Mouse (Mus musculus): ENCODE measurements around the gene Cnmd. TPM values are rescaled to one million over a fixed set of nuclear protein-coding genes. Genes with fewer than 3 reads are reported as not detected.

The Cnmd gene
- total RNA-seq, 4 experiments from 2014 or later, result 0.22 to 0.94 (median 0.83) TPM; not detected in 1

- DNase-seq (ENCODE audit: low spot score in 2 of 2), result no peak
Observed at GRCm38 (mm10) chr14:79645378-79645777, 16.6 kb downstream of the Cnmd start.

GRCm38 (mm10) chr14:79642063-79642462 is 19.9 kb downstream of the Cnmd start:
- no peak for DNase-seq (ENCODE audit: low spot score in 2 of 2)

GRCm38 (mm10) chr14:79636814-79637213 is 25.2 kb downstream of the Cnmd start:
- no peak for DNase-seq (ENCODE audit: low spot score in 2 of 2)

DNA sequence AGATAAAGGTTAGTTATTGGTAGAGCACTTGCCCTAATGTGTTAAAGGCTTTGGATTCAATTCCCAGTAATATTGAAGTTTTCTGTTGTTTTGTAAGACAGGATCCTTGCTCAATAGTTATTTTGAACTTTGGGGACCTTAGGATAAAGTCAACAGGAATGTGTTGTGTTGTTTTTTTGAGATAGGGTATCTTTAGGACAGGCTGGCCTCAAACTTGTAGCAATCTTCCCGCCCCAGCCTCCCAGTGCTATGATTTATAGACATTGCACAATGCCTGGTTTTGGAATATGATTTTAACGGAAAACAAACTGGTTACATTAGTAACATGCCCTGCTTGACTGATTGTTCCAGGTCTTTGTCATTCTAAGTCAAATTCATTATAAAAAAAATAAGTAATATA is 28.8 kb downstream of the Cnmd start:
- no peak for DNase-seq (ENCODE audit: low spot score in 2 of 2)

DNA sequence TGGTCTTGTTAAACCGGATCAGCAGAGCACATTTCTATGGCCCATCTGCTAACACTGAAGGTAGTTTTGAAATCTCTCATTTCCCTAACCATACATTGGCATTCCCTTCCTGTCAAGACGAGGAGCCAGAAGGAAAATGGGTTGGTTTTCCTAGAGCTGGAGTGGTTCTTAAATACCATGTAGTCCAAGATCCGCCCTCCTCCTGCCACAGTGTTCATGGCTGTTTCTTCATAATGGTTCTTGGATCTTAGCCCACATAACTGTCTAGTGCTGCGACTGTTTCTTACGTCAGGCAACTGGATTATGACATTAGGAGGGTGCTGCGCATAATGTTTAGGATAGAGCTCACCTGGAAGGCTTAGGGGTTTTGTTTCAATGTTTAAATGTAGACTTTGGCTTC is 29.6 kb downstream of the Cnmd start:
- DNase-seq (ENCODE audit: low spot score in 2 of 2), result no peak

GRCm38 (mm10) chr14:79621143-79621542 is 40.8 kb downstream of the Cnmd start:
- no peak for DNase-seq (ENCODE audit: low spot score in 2 of 2)

DNA sequence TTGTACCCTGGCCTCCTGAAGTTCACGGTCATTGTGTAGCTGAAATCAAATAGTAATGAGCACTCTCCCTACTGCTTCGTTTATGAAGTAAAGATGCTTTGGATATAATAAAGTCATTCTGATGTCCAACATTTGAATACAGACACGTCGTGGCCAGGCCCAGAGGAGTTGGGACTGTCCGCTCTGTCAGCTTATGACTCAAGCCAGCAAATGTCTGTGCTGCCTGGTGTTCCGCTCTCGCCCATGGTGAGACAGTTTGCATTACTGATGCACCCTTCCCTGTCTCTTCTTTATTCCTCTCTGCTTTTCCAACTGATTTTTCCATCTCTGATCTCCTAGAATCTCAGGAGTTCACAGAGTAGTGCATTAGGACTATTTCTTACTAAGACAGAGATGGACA is 42.2 kb downstream of the Cnmd start:
- no peak for DNase-seq (ENCODE audit: low spot score in 2 of 2)

DNA sequence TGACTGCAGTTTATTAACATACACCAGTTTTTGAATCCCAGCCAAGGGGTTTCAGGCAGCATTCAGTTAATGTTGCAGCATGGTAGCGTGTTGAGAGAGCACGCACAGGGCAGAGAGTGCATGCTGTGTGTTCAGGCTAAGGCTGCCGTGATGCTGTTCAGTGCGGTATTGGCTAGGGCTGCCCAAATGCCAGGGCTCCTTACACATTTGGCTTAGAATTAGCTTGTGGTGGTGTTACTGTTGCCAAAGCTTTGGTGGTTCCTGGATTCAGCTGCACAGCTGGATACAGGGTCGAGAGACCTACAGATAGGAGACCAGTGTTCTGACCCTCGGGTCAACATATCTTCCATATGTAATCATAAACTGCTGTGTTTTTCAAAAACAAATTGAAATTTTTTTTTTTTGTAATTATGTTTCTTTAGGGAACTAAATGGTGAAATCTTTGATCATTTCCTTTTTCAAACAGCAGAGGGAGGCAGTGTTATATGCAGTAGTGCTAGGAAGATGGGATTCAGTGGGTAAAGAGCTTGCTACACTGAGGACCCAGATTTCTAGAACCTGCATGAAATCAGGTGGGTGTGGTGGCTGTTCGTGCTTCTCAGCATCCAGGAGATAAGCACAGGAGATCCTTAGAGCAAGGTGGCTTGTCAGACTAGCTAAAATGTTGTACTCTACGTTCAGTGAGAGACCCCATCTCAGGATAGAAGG is 44.7 kb downstream of the Cnmd start:
- no peak for DNase-seq (ENCODE audit: low spot score in 2 of 2)

DNA sequence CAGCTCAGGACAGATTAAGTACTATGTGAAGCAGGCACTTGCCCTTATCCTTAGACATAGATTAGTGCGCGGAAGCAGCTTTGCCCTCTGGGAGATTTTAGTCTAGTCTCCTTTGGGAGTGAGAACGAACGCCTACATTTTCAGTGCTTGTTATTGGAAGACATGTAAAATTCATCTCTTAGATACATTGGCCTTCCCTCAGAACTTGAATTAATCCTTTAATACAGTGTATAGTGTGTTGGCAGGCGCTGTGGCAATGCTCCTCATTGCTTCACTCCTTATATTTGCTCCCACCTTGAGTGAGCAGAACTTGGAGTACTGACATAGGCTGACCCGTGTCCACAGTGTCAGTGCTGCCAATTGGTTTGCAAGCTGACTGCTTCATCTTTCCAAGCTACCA is 53.7 kb downstream of the Cnmd start:
- no peak for DNase-seq (ENCODE audit: low spot score in 2 of 2)

- no peak for DNase-seq (ENCODE audit: low spot score in 2 of 2)
Observed at GRCm38 (mm10) chr14:79607352-79607751, 54.6 kb downstream of the Cnmd start.

DNA sequence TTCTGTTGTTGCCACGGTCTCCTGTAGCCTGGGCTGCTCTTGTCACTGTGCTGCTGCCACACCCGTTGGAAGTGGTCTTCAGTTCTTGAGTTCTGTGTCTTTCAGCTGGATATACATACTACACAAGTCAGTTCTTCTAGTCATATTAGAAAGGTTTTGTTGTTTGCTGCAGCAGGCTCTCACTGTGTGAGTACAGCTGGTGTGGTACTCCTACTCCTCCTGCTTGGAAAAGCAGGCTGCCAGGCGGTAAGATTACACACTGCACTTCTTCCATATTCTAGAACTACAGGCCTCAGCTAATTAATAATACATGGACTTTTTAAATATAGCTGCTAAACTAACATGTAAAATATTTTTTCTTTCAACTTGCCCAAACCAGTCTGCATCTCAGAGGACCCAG is 55.1 kb downstream of the Cnmd start:
- DNase-seq (ENCODE audit: low spot score in 2 of 2), result no peak

DNA sequence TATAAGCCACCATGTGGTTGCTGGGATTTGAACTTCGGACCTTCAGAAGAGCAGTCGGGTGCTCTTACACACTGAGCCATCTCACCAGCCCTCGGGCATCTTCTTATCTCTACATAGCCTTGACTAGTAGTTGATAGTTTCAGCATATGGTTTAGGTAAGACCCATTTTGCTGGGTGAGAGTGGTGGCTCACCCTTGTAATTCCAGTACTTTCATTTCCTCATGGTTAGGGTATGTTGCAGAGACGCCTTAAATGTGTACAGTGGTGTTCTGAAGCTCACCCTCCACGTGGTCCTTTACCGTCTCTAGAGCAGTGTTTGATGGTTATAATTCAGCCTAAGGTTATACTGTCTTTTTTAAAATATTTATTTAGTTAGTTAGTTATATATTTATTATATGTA is 55.6 kb downstream of the Cnmd start:
- no peak for DNase-seq (ENCODE audit: low spot score in 2 of 2)

- no peak for DNase-seq (ENCODE audit: low spot score in 2 of 2)
Observed at GRCm38 (mm10) chr14:79605881-79606280, 56.1 kb downstream of the Cnmd start.

- no peak for DNase-seq (ENCODE audit: low spot score in 2 of 2)
Observed at GRCm38 (mm10) chr14:79596602-79597001, 65.4 kb downstream of the Cnmd start.

GRCm38 (mm10) chr14:79594069-79594468 is 67.9 kb downstream of the Cnmd start:
- DNase-seq (ENCODE audit: low spot score in 2 of 2), result no peak

DNA sequence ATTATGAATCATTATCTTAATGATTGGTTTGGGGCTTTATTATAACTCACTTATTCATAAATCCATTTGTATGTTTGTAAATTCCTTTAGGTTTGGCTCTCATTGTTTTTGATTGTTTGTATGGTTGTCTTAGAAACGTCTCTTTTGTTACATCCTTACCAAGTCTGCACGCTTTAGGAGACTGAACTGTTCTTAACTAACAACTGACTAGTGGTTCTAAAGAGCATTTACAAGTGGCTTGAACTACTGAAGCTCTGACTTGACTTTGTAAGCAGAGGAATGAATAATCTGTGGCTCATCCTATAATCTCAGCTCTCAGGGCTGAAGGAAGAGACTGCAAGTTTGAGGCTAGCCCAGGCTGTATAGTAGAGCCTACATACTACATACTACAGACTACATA is 70.4 kb downstream of the Cnmd start:
- DNase-seq (ENCODE audit: low spot score in 2 of 2), result no peak

DNA sequence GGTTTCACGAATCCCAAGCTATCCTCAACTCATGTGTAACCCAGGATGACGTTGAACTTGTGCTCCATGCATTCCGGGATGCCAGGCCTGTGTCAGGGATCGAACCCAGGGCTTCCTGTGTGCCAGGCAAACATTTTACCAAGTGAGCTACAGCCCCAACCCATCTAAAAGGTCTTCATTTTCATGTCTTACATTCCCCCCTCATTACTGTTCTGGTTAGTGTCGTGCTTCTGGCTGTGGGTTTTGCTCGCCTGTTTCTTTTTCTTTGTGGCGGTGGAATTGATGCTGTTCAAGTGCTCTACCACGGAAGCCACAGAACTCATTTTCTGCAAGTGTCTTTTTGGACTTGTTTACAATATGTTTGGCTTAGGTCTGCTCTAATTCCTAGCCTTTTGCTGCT is 71.1 kb downstream of the Cnmd start:
- no peak for DNase-seq (ENCODE audit: low spot score in 2 of 2)

- DNase-seq (ENCODE audit: low spot score in 2 of 2), result no peak
Observed at GRCm38 (mm10) chr14:79589401-79589800, 72.6 kb downstream of the Cnmd start.

- no peak for DNase-seq (ENCODE audit: low spot score in 2 of 2)
Observed at GRCm38 (mm10) chr14:79588534-79588951, 73.4 kb downstream of the Cnmd start.

- no peak for DNase-seq (ENCODE audit: low spot score in 2 of 2)
Observed at GRCm38 (mm10) chr14:79587852-79588229, 74.1 kb downstream of the Cnmd start.

All from gastrocnemius, adult 8-10 months (tissue).